Mouse (Mus musculus) neural tube, embryonic 11.5 days (tissue): ENCODE results near the gene Oxsr1. TPM values are rescaled to one million over a fixed set of nuclear protein-coding genes. Genes with fewer than 3 reads are reported as not detected.
"Not testable (repeated sequence)": the region's sequence is repeated elsewhere in the genome, so short reads cannot be mapped to it uniquely, and the experiment has no call there.

Source experiments
- ATAC-seq: fragments of 200-750 bp; cut with Nextera tagmentation; 2 replicates; pipeline ENCODE4 v1.8.0; 2017; ENCODE audit warnings: moderate number of reproducible peaks, mild to moderate bottlenecking, moderate TSS enrichment, moderate library complexity; ENCODE audit not compliant: insufficient read depth, low FRiP score, low TSS enrichment
- DNase-seq: peaks from one replicate; pipeline ENCODE4 v3.0.0-alpha.2; 2015; ENCODE audit warnings: low spot score
- H3K27ac ChIP-seq: fragments of 300-500 bp; sonication (generic); 2 replicates; pipeline ENCODE4 v1.5.1; 2014; ENCODE audit warnings: low read depth, mild to moderate bottlenecking, low read length
- H3K27me3 ChIP-seq: fragments of 300-500 bp; sonication (generic); 2 replicates; pipeline ENCODE4 v1.6.1; 2014; ENCODE audit warnings: mild to moderate bottlenecking, low read length, mixed read lengths; ENCODE audit not compliant: control insufficient read depth, insufficient read depth
- H3K36me3 ChIP-seq: fragments of 300-500 bp; sonication (generic); 2 replicates; pipeline ENCODE4 v1.6.1; 2014; ENCODE audit warnings: mild to moderate bottlenecking, low read length, moderate library complexity, mixed read lengths; ENCODE audit not compliant: control insufficient read depth, insufficient read depth
- H3K4me1 ChIP-seq: fragments of 300-500 bp; sonication (generic); 2 replicates; pipeline ENCODE4 v1.6.1; 2014; ENCODE audit warnings: low read length, mixed read lengths; ENCODE audit not compliant: control insufficient read depth, insufficient read depth
- H3K4me2 ChIP-seq: fragments of 300-500 bp; sonication (generic); 2 replicates; pipeline ENCODE4 v1.6.1; 2014; ENCODE audit warnings: low read depth, mild to moderate bottlenecking, moderate library complexity
- H3K4me3 ChIP-seq: fragments of 300-500 bp; sonication (generic); 2 replicates; pipeline ENCODE4 v1.5.1; 2014; ENCODE audit warnings: low read depth, low read length
- H3K9ac ChIP-seq: fragments of 300-500 bp; sonication (generic); 2 replicates; pipeline ENCODE4 v1.6.1; 2014; ENCODE audit warnings: mild to moderate bottlenecking, low read length
- H3K9me3 ChIP-seq: fragments of 300-500 bp; sonication (generic); 2 replicates; pipeline ENCODE4 v1.6.1; 2016; ENCODE audit warnings: low read length; ENCODE audit not compliant: control insufficient read depth
- WGBS: fragments of 180-500 bp; shearing (Covaris S2); extraction: QIAGEN DNeasy Blood & Tissue Kit; methylation state at CpG from one replicate; pipeline ENCODE4 v1.1.7; 2014; 5-methylcytosine and 5-hydroxymethylcytosine counted together
- polyA plus RNA-seq: library from polyadenylated mRNA; unstranded; fragments of >200 nt; fragmentation: Nextera tagmentation; extraction: Ambion mirVana; gene quantifications from 2 replicates; pipeline ENCODE4 v1.2.1, GENCODE M21; 2014

Gene Oxsr1
- polyA plus RNA-seq, 1 experiment from 2014 or later: 15.8 TPM

- DNase-seq (no peak), ATAC-seq (no peak)
- Histone ChIP-seq H3K4me2 (no peak overlapping the region), H3K27ac (no peak overlapping the region), H3K36me3 (no peaks in the 10 kb centered on the region; the same call in 1 of the 2 replicates), H3K4me3 (no peak overlapping the region), H3K27me3 (no peaks in the 10 kb centered on the region), H3K9me3 (no peaks in the 10 kb centered on the region), H3K9ac (no peak overlapping the region), H3K4me1 (no peaks in the 10 kb centered on the region)
- WGBS: 81% methylated on average over 7 of the region's 7 CpGs
Measured at GRCm38 (mm10) chr9:119276321-119276720, 45.9 kb downstream of the Oxsr1 start.

DNA sequence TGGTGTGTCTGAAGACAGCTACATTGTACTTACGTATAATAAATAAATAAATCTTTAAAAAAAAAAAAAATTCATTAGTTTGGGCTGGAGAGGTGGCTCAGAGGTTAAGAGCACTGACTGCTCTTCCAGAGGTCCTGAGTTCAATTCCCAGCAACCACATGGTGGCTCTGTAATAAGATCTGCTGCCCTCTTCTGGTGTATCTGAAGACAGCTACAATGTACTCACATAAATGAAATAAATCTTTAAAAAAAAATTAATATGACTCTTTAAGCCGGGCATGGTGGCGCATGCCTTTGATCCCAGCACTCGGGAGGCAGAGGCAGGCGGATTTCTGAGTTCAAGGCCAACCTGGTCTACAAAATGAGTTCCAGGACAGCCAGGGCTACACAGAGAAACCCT, 47.4 kb downstream of the Oxsr1 start:
- not testable (repeated sequence) for H3K9me3 ChIP-seq, H3K27ac ChIP-seq, DNase-seq, H3K4me1 ChIP-seq, H3K9ac ChIP-seq, H3K27me3 ChIP-seq, H3K4me3 ChIP-seq, ATAC-seq, H3K36me3 ChIP-seq, H3K4me2 ChIP-seq
- whole genome bisulfite sequencing: 95% methylated on average over 5 of the region's 5 CpGs

DNA sequence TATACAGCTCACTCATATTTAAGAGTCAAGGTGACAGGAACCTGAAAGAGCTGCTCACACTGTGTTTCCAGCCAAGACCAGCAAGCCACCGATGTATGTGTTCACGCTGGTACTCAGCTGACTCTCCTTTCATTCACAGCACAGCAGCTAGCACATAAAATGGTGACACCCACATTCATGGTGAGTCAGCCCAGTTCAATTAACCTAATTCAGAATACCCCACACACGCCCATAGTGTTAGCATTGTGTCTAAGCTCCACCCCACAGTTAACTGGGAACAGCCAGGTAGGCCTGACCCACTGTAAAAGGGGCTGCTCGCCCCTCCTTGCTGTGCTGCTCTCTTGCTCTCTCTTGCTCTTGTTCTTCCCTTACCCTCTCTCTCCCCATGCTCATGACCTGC, 50.7 kb downstream of the Oxsr1 start:
- 75% methylated on average over 4 of the region's 4 CpGs for WGBS
- Histone ChIP-seq H3K4me2 (no peak overlapping the region), H3K27ac (no peak overlapping the region)

DNA sequence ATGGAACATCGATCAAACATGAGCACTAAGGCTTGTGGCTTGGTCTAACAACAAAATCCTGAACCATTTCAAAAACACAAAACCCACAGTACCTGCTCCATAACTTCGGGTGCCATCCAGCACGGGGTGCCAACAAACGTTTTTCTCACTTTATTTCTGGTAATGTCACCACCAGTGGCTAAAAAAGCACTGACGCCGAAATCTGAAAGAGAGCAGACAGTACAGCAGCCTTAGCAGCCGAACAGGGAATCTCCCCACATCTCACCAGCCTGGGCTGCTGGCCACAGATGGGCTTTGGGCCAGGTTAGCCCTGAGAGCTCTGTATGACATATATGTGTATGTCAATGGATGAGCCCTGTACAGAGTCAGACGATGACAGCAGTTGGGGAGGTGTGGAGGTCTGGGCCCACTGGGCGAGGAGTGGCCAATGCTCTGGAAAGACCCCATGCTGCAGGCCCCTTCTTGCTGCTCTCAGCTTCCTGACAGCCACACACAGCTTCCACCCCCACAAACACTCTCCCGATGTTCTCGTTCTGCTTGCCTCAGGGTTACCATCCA, 53.6 kb downstream of the Oxsr1 start:
- Histone ChIP-seq H3K4me1 (no peaks in the 10 kb centered on the region), H3K4me2 (no peak overlapping the region), H3K9me3 (no peaks in the 10 kb centered on the region), H3K36me3 (no peaks in the 10 kb centered on the region), H3K27me3 (no peaks in the 10 kb centered on the region), H3K9ac (no peak overlapping the region), H3K4me3 (no peak overlapping the region), H3K27ac (no peak overlapping the region)
- WGBS: 92% methylated on average over 11 of the region's 11 CpGs
- ATAC-seq (no peak), DNase-seq (no peak)

More for the DNA sequence above, 50.7 kb downstream of the Oxsr1 start:
- DNase-seq (no peak), ATAC-seq (no peak)
- H3K36me3 ChIP-seq: no peaks in the 10 kb centered on the region
- no peaks in the 10 kb centered on the region for H3K9me3 ChIP-seq
- H3K9ac ChIP-seq: no peak overlapping the region
- no peaks in the 10 kb centered on the region for H3K27me3 ChIP-seq
- no peaks in the 10 kb centered on the region for H3K4me1 ChIP-seq
- no peak overlapping the region for H3K4me3 ChIP-seq

DNA sequence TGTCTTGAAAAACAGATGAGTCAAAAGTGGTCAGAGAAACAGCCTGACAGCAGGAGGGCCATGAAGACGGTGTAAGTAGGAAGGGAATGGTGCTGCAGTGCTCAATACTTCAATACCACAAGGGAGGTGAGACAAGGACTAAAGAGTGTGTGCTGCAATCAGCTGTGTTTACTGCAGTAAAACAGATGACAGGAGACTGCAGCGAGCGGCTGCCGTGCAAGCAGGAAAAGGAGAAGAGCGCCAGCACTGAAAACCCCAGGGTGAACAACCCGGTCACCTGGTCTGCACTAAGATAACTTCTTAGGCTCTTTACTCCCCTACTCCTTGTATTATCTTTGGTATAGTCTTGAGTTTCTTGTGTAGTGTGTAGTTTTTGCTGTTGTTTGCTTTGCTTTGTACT, 54.1 kb downstream of the Oxsr1 start:
- WGBS: 89% methylated on average over 6 of the region's 6 CpGs
- H3K9me3 ChIP-seq: no peaks in the 10 kb centered on the region

DNA sequence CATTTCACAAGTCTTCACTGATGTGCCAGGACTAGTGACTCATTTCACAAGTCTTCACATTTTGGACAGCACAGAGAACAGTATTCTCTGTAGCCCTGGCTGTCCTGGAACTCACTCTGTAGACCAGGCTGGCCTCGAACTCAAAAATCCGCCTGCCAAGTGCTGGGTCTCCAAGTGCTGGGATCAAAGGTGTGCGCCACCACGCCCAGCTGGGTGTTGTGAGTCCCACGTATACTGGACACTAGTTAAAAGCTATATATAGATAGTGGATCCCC, 56.2 kb downstream of the Oxsr1 start:
- 92% methylated on average over 5 of the region's 5 CpGs for WGBS
- H3K27ac ChIP-seq, H3K9ac ChIP-seq, H3K9me3 ChIP-seq, H3K4me2 ChIP-seq, ATAC-seq, H3K4me1 ChIP-seq, H3K27me3 ChIP-seq, H3K36me3 ChIP-seq, DNase-seq, H3K4me3 ChIP-seq: not testable (repeated sequence)

More for the DNA sequence above, 54.1 kb downstream of the Oxsr1 start:
- DNase-seq: no peak
- no peaks in the 10 kb centered on the region for H3K27me3 ChIP-seq
- H3K4me1 ChIP-seq: no peaks in the 10 kb centered on the region
- H3K36me3 ChIP-seq: no peaks in the 10 kb centered on the region
- no peak overlapping the region for H3K4me2 ChIP-seq
- ATAC-seq: no peak
- H3K4me3 ChIP-seq: no peak overlapping the region
- H3K27ac ChIP-seq: no peak overlapping the region
- no peak overlapping the region for H3K9ac ChIP-seq

DNA sequence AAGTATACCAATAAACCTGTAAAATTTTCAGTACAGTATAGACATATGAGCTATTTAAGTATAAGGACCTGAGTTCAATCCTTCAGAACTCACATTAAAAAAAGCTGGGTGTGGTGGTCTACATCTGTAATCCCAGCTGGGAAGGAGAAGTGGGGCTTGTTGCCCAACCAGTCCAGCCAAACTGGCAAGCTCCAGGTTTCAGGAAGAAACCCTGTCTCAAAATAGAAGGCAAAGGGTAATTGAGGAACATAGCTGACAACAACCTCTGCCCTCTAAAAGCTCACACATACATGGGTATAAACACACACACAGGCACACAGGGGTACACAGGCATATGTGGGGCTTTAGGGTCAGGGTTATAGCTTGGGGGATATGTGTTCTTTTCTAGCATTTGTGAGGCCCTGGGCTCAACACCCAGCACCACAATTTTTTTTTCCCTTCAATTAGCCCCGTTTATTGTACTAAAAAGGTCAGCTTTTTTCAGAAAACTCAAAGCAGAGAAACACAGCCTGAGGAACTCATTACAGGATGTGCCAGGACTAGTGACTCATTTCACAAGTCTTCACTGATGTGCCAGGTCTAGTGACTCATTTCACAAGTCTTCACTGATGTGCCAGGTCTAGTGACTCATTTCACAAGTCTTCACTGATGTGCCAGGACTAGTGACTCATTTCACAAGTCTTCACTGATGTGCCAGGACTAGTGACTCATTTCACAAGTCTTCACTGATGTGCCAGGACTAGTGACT, 56.7 kb downstream of the Oxsr1 start:
- not testable (repeated sequence) for ATAC-seq, H3K9me3 ChIP-seq, H3K4me2 ChIP-seq, H3K27me3 ChIP-seq, DNase-seq, H3K27ac ChIP-seq, H3K9ac ChIP-seq, H3K4me3 ChIP-seq, H3K4me1 ChIP-seq, H3K36me3 ChIP-seq
- WGBS: 94% methylated on average over 1 of the region's 1 CpGs

DNA sequence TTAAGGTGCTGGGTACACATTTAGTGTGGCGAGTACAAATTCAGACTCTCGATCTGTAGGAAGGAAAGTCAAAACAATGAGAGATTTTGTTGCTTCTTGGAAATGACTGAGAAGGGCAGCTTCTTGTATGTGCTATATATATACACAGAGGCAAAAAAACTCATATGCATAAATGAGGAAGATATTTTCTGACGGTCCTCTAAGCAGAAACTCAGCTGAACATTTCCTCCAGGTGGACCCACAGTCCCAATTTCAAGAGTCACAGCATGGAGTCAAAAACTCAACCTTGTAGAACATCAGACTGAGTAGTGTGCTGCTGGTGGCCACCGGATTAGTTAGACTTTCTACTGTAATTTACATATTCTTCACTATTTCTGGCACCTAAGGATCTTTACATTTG, 59.2 kb downstream of the Oxsr1 start:
- ATAC-seq: no peak
- Histone ChIP-seq H3K36me3 (peaks cover under 1% of the 10 kb centered on the region; the same call in 1 of the 2 replicates), H3K4me2 (no peak overlapping the region), H3K4me3 (no peak overlapping the region), H3K27me3 (no peaks in the 10 kb centered on the region), H3K4me1 (no peaks in the 10 kb centered on the region), H3K9ac (no peak overlapping the region), H3K27ac (no peak overlapping the region), H3K9me3 (no peaks in the 10 kb centered on the region)
- DNase-seq: no peak
- WGBS: 92% methylated on average over 4 of the region's 4 CpGs

DNA sequence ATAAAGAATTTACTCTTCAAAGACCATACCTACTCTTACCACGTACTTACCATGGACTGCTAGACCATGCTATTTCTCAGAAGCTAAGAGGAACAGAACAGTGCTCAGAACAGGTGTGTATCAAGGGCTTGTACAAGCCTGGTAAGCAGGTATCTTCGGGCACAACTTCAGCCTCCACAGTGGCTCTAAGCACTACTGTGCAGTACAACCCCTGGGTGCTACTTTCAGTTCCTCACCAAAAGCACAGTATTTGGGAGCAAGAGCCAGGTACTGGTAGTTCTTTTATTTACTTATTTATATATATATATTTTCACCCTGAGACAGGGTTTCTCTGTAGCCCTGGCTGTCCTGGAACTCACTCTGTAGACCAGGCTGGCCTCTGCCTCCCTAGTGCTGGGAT, 61.4 kb downstream of the Oxsr1 start:
- Histone ChIP-seq H3K4me2 (no peak overlapping the region), H3K9ac (no peak overlapping the region), H3K27ac (no peak overlapping the region), H3K36me3 (peaks cover 2% of the 10 kb centered on the region; the same call in 1 of the 2 replicates), H3K27me3 (no peaks in the 10 kb centered on the region), H3K4me1 (no peaks in the 10 kb centered on the region), H3K9me3 (no peaks in the 10 kb centered on the region), H3K4me3 (no peak overlapping the region)
- 96% methylated on average over 2 of the region's 2 CpGs for WGBS
- ATAC-seq (no peak), DNase-seq (no peak)
